Mouse (Mus musculus) CH12.LX (cell line): ENCODE measurements at regions not wholly inside any gene's neighbourhood (a gene's known extent, or its start where the extent isn't known, plus 50 kb on each side); places are given as distances from the start of the nearest gene placed in this dataset.

Experiments used
- CTCF ChIP-seq, 2 experiments: IDR thresholded peaks in 1 of 2; conservative IDR thresholded peaks in 1 of 2; 2 replicates each; pipeline ENCODE4 v1.5.1; 2011 to 2012; ENCODE audit warnings: low read depth in 2 of 2, low read length in 2 of 2, improper control_type of control experiment in 1 of 2, inconsistent platforms in 1 of 2, mild to moderate bottlenecking in 1 of 2, moderate library complexity in 1 of 2
- E2F4 ChIP-seq: IDR thresholded peaks from 2 replicates; pipeline ENCODE4 v1.6.1; 2011; ENCODE audit warnings: low read depth, low read length, improper control_type of control experiment; ENCODE audit not compliant: insufficient replicate concordance
- ELF1 ChIP-seq: IDR thresholded peaks from 2 replicates; pipeline ENCODE4 v1.6.1; 2014; ENCODE audit warnings: low read depth, mild to moderate bottlenecking, inconsistent platforms, low read length, improper control_type of control experiment
- HCFC1 ChIP-seq: IDR thresholded peaks from 2 replicates; pipeline ENCODE4 v1.6.1; 2012; ENCODE audit warnings: low read depth, mild to moderate bottlenecking, inconsistent platforms, low read length, improper control_type of control experiment
- IRF4 ChIP-seq: IDR thresholded peaks from 2 replicates; pipeline ENCODE4 v1.6.1; 2014; ENCODE audit warnings: low read depth, mild to moderate bottlenecking, inconsistent platforms, low read length, improper control_type of control experiment
- MAFK ChIP-seq: IDR thresholded peaks from 2 replicates; pipeline ENCODE4 v1.6.1; 2011; ENCODE audit warnings: low read length, improper control_type of control experiment; ENCODE audit not compliant: insufficient replicate concordance
- MAX ChIP-seq: IDR thresholded peaks from 2 replicates; pipeline ENCODE4 v1.6.1; 2011; ENCODE audit warnings: low read length, improper control_type of control experiment
- MEF2A ChIP-seq: IDR thresholded peaks from 2 replicates; pipeline ENCODE4 v1.6.1; 2014; ENCODE audit warnings: low read depth, mild to moderate bottlenecking, inconsistent platforms, low read length, improper control_type of control experiment, borderline replicate concordance
- POLR2A ChIP-seq: IDR thresholded peaks from 2 replicates; pipeline ENCODE4 v1.6.1; 2011; ENCODE audit warnings: low read depth, mild to moderate bottlenecking, improper control_type of control experiment, low read length
- SMC3 ChIP-seq: IDR thresholded peaks from 2 replicates; pipeline ENCODE4 v1.6.1; 2011; ENCODE audit warnings: low read depth, low read length, improper control_type of control experiment
- USF1 ChIP-seq: IDR thresholded peaks from 2 replicates; pipeline ENCODE4 v1.6.1; 2014; ENCODE audit warnings: low read depth, mild to moderate bottlenecking, inconsistent platforms, low read length, improper control_type of control experiment
- ZC3H11A ChIP-seq: IDR thresholded peaks from 2 replicates; pipeline ENCODE4 v1.6.1; 2012; ENCODE audit warnings: low read depth, mild to moderate bottlenecking, inconsistent platforms, low read length, improper control_type of control experiment
- ZNF384 ChIP-seq: IDR thresholded peaks from 2 replicates; pipeline ENCODE4 v1.6.1; 2012; ENCODE audit warnings: low read depth, low read length, improper control_type of control experiment, inconsistent platforms

DNA sequence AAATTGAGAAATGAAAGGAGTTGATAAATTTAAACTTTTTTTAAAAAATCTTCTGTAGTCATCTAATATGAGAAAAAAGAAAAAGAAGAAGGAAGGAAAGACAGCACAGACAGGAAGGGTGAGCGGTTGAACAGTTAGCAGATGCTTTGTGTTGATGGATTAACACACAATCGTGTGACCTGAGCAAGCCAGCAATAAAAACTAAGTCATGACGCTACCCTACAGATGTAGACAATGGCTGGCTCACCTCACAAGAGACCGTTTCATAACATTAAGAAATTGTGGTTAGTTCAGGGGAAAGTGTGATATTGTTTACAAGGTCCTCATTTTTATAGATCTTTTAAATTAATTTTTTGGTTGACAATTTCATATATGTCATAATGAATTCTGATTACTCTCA lies 99.4 kb upstream of the Otud4 start:
- TF ChIP-seq SMC3 (no peak), CTCF (conservative IDR thresholded peaks at IDR 0.05 in 1 of 2, IDR thresholded peaks at IDR 0.05 in 1 of 2; ENCODE audit: low read depth in 2 of 2, low read length in 2 of 2) (no peak), POLR2A (no peak), MAFK (no peak), MAX (no peak), HCFC1 (no peak), ELF1 (no peak), USF1 (no peak), E2F4 (no peak), MEF2A (no peak), IRF4 (no peak), ZC3H11A (no peak), ZNF384 (no peak)
